Mouse (Mus musculus) gastrocnemius, postnatal 4 days (tissue): ENCODE measurements around the gene Gpr15. TPM values are rescaled to one million over a fixed set of nuclear protein-coding genes. Genes with fewer than 3 reads are reported as not detected.

Experiments used
- DNase-seq, 2 experiments: peaks; one replicate each; pipeline ENCODE4 v3.0.0; 2021 to 2022; ENCODE audit warnings: low spot score in 2 of 2, mixed read lengths in 2 of 2
- microRNA-seq: library from miRNA; unstranded; fragments of <30 nt; microRNA quantifications from one replicate; pipeline ENCODE4 v1.2.0, GENCODE M21; 2021
- total RNA-seq, 2 experiments: library from RNA; stranded (reverse); gene quantifications; 2 replicates each; pipeline ENCODE4 v1.2.3; 2021

The Gpr15 gene
- total RNA-seq, 2 experiments from 2014 or later: not detected

DNA sequence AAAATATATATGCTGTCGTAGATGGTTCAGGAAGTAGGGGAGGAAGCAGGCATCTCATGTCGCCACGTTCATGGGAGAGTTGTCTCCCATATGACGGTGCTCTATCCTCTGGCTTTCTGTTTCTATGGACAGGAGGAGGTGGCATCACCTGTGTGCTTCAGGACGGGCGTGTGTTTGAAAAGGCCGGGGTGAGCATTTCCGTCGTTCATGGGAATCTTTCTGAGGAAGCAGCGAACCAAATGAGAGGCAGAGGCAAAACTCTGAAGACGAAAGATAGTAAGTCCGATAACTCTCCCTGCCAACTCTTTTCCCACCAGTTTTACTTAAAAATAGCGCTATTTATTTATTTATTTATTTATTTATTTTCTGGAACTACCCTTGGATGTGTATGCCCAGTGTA is 46.5 kb downstream of the Gpr15 start:
- DNase-seq: no peak

DNA sequence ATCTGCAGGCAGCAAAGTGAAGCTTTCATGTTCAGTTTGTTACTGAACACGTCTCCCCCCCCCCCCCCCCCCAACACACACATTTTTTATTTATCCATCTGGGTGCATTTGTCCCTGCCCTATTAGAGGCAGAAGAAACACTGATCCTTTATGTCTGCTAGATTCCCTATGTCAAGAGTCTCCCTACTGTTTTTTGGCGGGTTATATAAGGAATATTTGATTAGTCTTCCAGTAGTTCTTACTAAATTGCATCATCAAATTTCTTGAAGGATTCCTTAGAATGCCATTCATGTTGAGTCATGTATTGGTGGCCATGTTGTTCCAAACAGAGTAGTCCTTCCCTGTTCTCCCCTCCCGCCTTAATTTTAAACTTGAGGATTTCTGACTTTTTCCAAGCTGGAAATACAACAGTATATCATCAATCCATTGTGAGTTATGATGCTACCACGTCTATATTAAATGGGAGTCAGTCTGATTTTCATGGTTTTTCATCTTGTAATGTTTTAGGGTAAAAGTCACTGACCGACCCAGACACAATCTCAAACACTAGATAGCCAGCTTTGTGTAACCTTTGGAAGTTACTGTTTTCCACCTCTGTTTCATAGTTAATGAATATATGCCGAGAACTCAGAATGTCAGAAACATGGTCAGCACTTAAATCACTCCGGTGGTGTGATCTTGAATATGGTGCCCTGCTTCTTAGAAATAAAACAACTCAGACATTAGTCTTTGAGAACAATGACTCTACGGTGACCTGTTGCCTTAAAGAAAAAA is 47.5 kb downstream of the Gpr15 start:
- DNase-seq: no peak

DNA sequence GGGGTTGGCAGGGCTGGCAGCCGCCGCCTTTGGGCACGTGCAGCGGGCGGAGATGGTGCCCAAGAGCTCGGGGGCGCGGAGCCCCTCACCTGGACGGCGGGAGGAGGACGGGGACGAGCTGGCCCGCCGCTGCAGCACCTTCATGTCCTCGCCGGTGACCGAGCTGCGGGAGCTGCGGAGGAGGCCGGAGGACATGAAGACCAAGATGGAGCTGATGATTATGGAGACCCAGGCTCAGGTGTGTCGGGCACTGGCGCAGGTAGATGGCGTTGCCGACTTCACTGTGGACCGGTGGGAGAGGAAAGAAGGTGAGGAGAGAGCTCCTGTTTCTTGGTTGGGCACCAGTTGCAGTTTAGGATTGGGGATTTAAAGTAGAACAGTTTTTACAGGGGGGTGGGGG is 48.2 kb downstream of the Gpr15 start:
- DNase-seq: no peak

DNA sequence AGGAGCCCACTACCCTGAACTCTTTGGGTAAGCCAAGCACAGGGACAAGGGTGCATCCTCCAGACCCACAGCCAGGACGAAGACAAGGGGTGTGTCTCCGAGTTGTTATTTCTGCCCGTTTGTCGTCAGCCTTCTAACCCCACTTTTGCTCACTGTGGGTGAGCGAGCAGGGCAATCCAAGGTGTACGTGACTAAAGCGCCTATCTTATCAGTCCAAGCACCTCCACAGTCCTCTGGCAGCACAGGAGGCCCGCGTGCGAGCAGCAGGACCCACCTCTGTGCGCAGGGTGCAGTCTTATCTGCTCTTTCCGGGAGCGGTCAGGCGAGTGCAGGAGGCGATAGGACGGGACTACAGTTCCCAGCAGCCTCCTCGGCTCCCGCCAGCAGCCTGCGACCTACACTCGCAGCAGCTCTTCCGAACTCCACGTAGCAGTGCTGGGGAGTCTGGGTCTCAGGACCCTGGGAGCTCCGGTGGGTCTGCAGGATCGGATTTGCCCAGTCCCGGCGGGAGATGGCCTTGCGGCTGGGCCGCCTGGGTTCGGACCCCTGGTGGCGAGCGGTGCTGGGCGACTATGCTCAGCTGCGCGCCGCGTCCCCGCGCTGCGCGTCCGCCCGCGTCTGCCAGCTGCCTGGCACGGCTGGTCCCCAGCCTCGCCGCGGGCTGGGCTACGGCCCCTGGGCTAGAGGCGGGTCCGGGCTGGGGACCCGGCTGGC is 48.8 kb downstream of the Gpr15 start, which contains the start of gene Cpox:
Cpox (plus strand) TSS at position 376 of the 714 bp plus-strand sequence.
- DNase-seq: peak; percentile 48 to 79

DNA sequence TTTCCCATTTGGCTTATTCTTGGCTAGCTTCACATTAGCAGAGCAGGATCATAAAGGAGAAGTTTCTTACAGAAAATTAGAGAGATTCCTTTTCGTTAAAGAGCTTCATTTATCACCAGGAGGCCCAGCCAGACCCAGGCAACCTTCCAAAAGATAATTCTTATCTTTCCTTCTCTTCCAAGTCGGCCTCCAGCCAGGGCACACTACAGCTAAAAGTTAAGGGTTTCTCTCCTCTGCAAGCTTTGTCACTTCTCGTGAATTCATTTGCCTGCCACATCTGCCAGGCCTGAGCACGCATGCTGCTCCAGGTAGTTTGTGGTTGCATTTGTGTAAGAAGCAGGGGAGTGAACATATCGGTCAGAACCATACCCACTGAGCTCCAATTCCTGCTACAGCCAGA is 49.6 kb downstream of the Gpr15 start:
- DNase-seq: no peak

DNA sequence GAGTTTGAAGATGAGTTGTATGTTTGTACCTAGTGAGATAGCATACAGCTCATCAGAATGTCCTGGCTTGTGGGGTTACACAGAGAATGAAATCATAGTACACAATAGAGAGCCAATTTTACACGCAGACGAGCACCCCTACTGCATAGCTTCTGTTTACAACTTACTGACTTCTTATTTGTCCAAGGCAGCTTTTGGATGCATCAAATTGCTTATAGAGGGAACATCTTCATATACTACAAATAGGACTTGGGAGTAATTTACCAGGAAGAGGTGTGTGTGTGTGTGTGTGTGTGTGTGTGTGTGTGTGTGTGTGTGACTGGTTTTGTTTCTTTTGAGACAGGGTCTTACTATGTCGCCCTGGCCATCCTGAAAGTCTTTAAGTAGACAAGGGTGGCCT is 50.3 kb downstream of the Gpr15 start:
- DNase-seq: no peak

Small RNA genes within 50 kb of the gene (microRNA-seq; reads per million reads assigned to microRNA genes)
- gene Gm27564: not detected

Other genes starting within 250 kb of the Gpr15 start
- gene St3gal6, start 194.8 kb downstream of the Gpr15 start, total RNA-seq: 10 to 100 TPM; 33.4 to 42.6 TPM
- gene Gm813, start 102.1 kb downstream of the Gpr15 start, total RNA-seq: not detected
- not detected for gene E330017A01Rik, start 80.3 kb downstream of the Gpr15 start, total RNA-seq
- gene Cpox, start 48.8 kb downstream of the Gpr15 start, total RNA-seq: 10 to 100 TPM; 10.5 to 13.0 TPM
- gene Cldnd1, start 8.8 kb upstream of the Gpr15 start, total RNA-seq: 10 to 100 TPM; 57.2 to 61.9 TPM
- gene Olfr172, start 44.1 kb upstream of the Gpr15 start, total RNA-seq: not detected
- gene Olfr173, start 81.2 kb upstream of the Gpr15 start, total RNA-seq: not detected
- gene Olfr175-ps1, start 107.7 kb upstream of the Gpr15 start, total RNA-seq: not detected
- not detected for gene Olfr177, start 155.7 kb upstream of the Gpr15 start, total RNA-seq
- gene Olfr178, start 173.0 kb upstream of the Gpr15 start, total RNA-seq: not detected
- not detected for gene Olfr181, start 209.7 kb upstream of the Gpr15 start, total RNA-seq
- gene Olfr180, start 210.3 kb upstream of the Gpr15 start, total RNA-seq: not detected